Mouse (Mus musculus) ES-E14 (cell line): ENCODE results near the gene Gm20683.

Source experiments
- ZC3H11A ChIP-seq: IDR thresholded peaks from 2 replicates; pipeline ENCODE4 v1.6.1; 2012; ENCODE audit warnings: low read depth, mild to moderate bottlenecking, inconsistent platforms, low read length, borderline replicate concordance
- ZNF384 ChIP-seq: IDR thresholded peaks from 2 replicates; pipeline ENCODE4 v1.6.1; 2012; ENCODE audit warnings: low read depth, low read length, inconsistent platforms

DNA sequence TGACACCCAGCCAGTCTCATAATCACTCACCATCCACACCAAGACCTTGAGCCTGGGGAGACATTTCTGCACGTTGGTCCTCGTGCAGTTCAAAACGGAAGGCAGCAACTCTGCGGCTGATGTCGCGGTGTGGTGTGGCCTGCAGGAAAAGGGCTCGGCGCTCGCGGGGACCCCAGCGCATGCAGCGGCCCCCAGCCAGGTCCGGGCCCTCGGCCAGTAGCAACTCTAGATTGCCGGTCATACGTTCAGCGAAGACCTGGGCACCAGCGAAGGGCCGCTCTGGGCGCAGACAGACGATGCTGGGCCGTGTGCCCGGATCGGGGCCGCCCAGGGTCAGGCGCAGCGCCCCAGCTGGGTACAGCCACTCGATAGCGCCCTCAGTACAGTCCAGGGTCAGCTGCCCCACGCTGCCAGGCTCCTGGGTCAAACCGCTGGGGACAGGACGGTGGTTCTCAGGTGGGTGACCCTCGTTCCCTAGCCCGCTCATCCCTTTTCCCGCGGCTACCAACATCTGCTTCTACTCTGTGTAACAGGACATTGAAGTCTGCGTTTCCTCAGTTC is 45.3 kb downstream of the Gm20683 start:
- TF ChIP-seq ZC3H11A (no peak), ZNF384 (no peak)
